ENCODE assay signal across 10 mouse cellular contexts in genomic region chr14:119139381-119139950, GRCm38 (mm10). TPM values are rescaled to one million over a fixed set of nuclear protein-coding genes. Genes with fewer than 3 reads are reported as not detected.
DNase-seq lines count a peak whose midpoint lies in the region; ATAC-seq and TF ChIP-seq lines count a peak whose summit lies in the region.
"Had no signal": no experiment of that assay in that cellular context is flagged by ENCODE, and none has a peak within 500 bp of the region (broad histone marks: within the 10 kb centered on the region; RNA-seq: fewer than 3 reads in every experiment).

No protein-coding gene starts in this region.

- H3K36me3 ChIP-seq in hindbrain, embryonic 10.5 days: no peaks in the 10 kb centered on the region
- H3K36me3 ChIP-seq in midbrain, postnatal 0 days (ENCODE audit: insufficient read depth, low read length): no peaks in the 10 kb centered on the region

- peak overlapping the region; percentile 57 for H3K9ac ChIP-seq in midbrain, postnatal 0 days (replicated peaks; ENCODE audit: low read length, poor library complexity, severe bottlenecking)

- H3K4me1 ChIP-seq in cerebellum, adult 2 months (ENCODE audit: control insufficient read depth, insufficient read depth, low read length): no peaks in the 10 kb centered on the region
- no peaks in the 10 kb centered on the region for H3K4me1 ChIP-seq in lung, adult 2 months (ENCODE audit: control insufficient read depth, insufficient read depth, low read length)
- H3K4me1 ChIP-seq in hindbrain, embryonic 10.5 days (replicated peaks): peaks cover 22% of the 10 kb centered on the region
- H3K4me1 ChIP-seq in midbrain, postnatal 0 days (ENCODE audit: insufficient read depth, low read length): no peaks in the 10 kb centered on the region

- no peaks in the 10 kb centered on the region for H3K27me3 ChIP-seq in cerebellum, adult 2 months (ENCODE audit: control insufficient read depth, insufficient read depth, low read length)
- peaks cover 81% of the 10 kb centered on the region for H3K27me3 ChIP-seq in hindbrain, embryonic 10.5 days (ENCODE audit: insufficient read depth, poor library complexity, severe bottlenecking)
- peaks cover 8% of the 10 kb centered on the region; the same call in 1 of the 2 replicates for H3K27me3 ChIP-seq in midbrain, postnatal 0 days (ENCODE audit: insufficient read depth, low read length)

- DNase-seq in cerebellum, adult 2 months: peak; percentile 17 to 22
- DNase-seq in lung, adult 2 months: no peak
- no peak for DNase-seq in lung, postnatal 14 days
- DNase-seq in hindbrain, embryonic 10.5 days (ENCODE audit: low spot score): no peak
- peak; percentile 57 for DNase-seq in midbrain, postnatal 0 days (ENCODE audit: low spot score)
- no peak for DNase-seq in thymus, postnatal 10 days (ENCODE audit: low spot score in 2 of 2)
- DNase-seq in adrenal gland, postnatal 14 days: no peak
- DNase-seq: thymus, postnatal 4 days had no signal

- H3K4me3 ChIP-seq in cerebellum, adult 2 months (replicated peaks; ENCODE audit: insufficient read depth, low read depth, low read length): peak overlapping the region; percentile 75
- peak overlapping the region; percentile 9 for H3K4me3 ChIP-seq in lung, adult 2 months (replicated peaks; ENCODE audit: extremely low read depth, low read depth, low read length)
- peak overlapping the region; percentile 73; the same call in 1 of the 2 replicates for H3K4me3 ChIP-seq in hindbrain, embryonic 10.5 days
- H3K4me3 ChIP-seq in midbrain, postnatal 0 days (ENCODE audit: low read depth, low read length): peak overlapping the region; percentile 77

- no peak overlapping the region for H3K27ac ChIP-seq in cerebellum, adult 2 months (ENCODE audit: insufficient read depth, low read length)
- no peak overlapping the region for H3K27ac ChIP-seq in hindbrain, embryonic 10.5 days
- H3K27ac ChIP-seq in midbrain, postnatal 0 days (ENCODE audit: low read depth, low read length): no peak overlapping the region

- H3K4me2 ChIP-seq in midbrain, postnatal 0 days (ENCODE audit: low read depth, low read length, poor library complexity, severe bottlenecking): peak overlapping the region; percentile 96

- ATAC-seq in cerebellum, adult (ENCODE audit: insufficient number of reproducible peaks, low FRiP score, low TSS enrichment): no peak
- ATAC-seq in midbrain, postnatal 0 days (ENCODE audit: low FRiP score): no peak

- no peaks in the 10 kb centered on the region for H3K9me3 ChIP-seq in hindbrain, embryonic 10.5 days
- no peaks in the 10 kb centered on the region for H3K9me3 ChIP-seq in midbrain, postnatal 0 days (ENCODE audit: low read length)

- no peak for TF ChIP-seq POLR2A in cerebellum, adult 2 months (IDR thresholded peaks at IDR 0.05; ENCODE audit: borderline replicate concordance, insufficient read depth, low read length)
- TF ChIP-seq POLR2A in lung, adult 2 months (IDR thresholded peaks at IDR 0.05; ENCODE audit: borderline replicate concordance, extremely low read depth, low read depth, low read length): no peak

- 37% methylated on average over 9 of the region's 9 CpGs for WGBS in cerebellum, adult 2 months
- 34% methylated on average over 9 of the region's 9 CpGs for WGBS in lung, adult 2 months
- 44% methylated on average over 9 of the region's 9 CpGs for WGBS in hindbrain, embryonic 10.5 days
- WGBS in midbrain, postnatal 0 days: 30% methylated on average over 9 of the region's 9 CpGs

- no peak for TF ChIP-seq CTCF in cerebellum, adult 2 months (IDR thresholded peaks at IDR 0.05; ENCODE audit: borderline replicate concordance, insufficient read depth, low read depth, low read length)
- no peak for TF ChIP-seq CTCF in lung, adult 2 months (IDR thresholded peaks at IDR 0.05; ENCODE audit: insufficient read depth, low read length)
- no peak for TF ChIP-seq CTCF in midbrain, postnatal 0 days (IDR thresholded peaks at IDR 0.05)

RNA-seq across cellular contexts. Expression of gene Hs6st3, which starts 1.3 kb away (rescaled TPM):
- polyA plus RNA-seq in cerebellum, adult 2 months (2012; rRNA removed): 6.4 and 6.6 TPM in 2 replicates
- 0.97 and 1.2 TPM in 2 replicates for polyA plus RNA-seq in lung, adult 2 months (2012; rRNA removed)
- polyA plus RNA-seq in hindbrain, embryonic 10.5 days (2016; fragmentation: Nextera tagmentation; extraction: Ambion mirVana): 0.09 TPM in 1 of 2 replicates, not detected in the other
- 28.9 and 36.6 TPM in 2 replicates for total RNA-seq in midbrain, postnatal 0 days (2014; rRNA removed)
- 0.98 and 1.8 TPM in 2 replicates for polyA plus RNA-seq in midbrain, postnatal 0 days (2015; fragmentation: Nextera tagmentation; extraction: Ambion mirVana)
- 1.4 TPM in 2 replicates for total RNA-seq in adrenal gland, postnatal 14 days (2021)
- total RNA-seq: neutrophil, adult 5-6 weeks had no signal

RNA-seq across cellular contexts. Expression of gene Uggt2, which starts 40.2 kb away (rescaled TPM):
- 32.6 and 36.2 TPM in 2 replicates for polyA plus RNA-seq in cerebellum, adult 2 months (2012; rRNA removed)
- polyA plus RNA-seq in lung, adult 2 months (2012; rRNA removed): 2.7 and 3.3 TPM in 2 replicates
- polyA plus RNA-seq in hindbrain, embryonic 10.5 days (2016; fragmentation: Nextera tagmentation; extraction: Ambion mirVana): 14.1 and 14.4 TPM in 2 replicates
- 24.0 and 31.0 TPM in 2 replicates for total RNA-seq in midbrain, postnatal 0 days (2014; rRNA removed)
- polyA plus RNA-seq in midbrain, postnatal 0 days (2015; fragmentation: Nextera tagmentation; extraction: Ambion mirVana): 10.0 and 12.6 TPM in 2 replicates
- 12.0 and 17.8 TPM in 2 replicates for total RNA-seq in adrenal gland, postnatal 14 days (2021)

Comparison
In these comparisons a context has a peak if more than half of its experiments do, and no peak if none do; other contexts are left out.
1. DNase-seq: peak in cerebellum, adult 2 months (2 of 2) and midbrain, postnatal 0 days (single experiment); none in lung, adult 2 months (single experiment), lung, postnatal 14 days (single experiment), hindbrain, embryonic 10.5 days (single experiment), thymus, postnatal 10 days (0 of 2) and adrenal gland, postnatal 14 days (single experiment).
2. H3K4me3 ChIP-seq: peak in every context shown above with its lines; median percentile 77 in midbrain, postnatal 0 days; 75 in cerebellum, adult 2 months; 73 in hindbrain, embryonic 10.5 days; 9 in lung, adult 2 months.